Mouse (Mus musculus) urinary bladder, adult 18-20 months (tissue): Measurements from ENCODE around the gene 1700088E04Rik.

Experiments used
- DNase-seq, 2 experiments: peaks; one replicate each; pipeline ENCODE4 v3.0.0; 2022; ENCODE audit warnings: low spot score in 2 of 2, mixed read lengths in 2 of 2

1700088E04Rik gene

DNA sequence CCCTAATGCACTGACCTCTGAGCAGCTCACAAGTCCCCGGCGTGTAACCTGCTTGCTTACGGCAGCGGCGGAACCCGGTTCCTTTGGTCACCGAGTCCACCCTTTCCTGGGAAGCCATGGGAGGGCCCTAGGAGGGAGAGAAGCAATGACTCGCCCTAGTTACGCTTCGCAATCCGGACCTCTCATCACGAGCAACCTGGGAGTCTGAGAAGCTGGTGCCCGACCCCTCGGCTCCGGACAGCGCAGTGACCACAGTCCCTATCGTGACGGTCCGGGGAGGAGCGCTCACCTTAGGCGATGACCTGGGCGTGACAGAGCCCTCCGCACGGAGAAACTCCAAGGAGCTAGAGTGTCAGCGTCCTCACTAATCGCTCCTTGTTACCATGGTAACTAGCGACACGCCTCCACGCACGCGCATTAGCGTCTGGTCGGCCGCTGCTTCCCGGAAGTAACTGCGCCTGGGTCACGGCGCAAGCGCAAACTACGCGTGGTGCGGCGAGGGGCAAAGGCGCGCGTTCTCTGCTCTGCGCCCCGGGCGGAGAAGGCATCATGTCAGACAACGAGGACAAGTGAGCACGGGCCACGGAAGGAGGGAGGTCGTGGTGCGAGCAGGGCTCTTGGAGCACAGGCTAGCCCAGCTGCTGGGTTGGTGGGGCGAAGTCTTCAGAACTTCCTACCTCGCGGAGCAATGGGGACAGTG, at the start of gene 1700088E04Rik, which contains the start of gene Polr2f:
1700088E04Rik (minus strand) TSS at position 388 of the 700 bp plus-strand sequence.
Polr2f (plus strand) TSS at position 144 of the 700 bp plus-strand sequence.
- DNase-seq: peak; percentile 89 to 93

GRCm38 (mm10) chr15:79187819-79188218, 46.8 kb upstream of the 1700088E04Rik start:
- DNase-seq: no peak

DNA sequence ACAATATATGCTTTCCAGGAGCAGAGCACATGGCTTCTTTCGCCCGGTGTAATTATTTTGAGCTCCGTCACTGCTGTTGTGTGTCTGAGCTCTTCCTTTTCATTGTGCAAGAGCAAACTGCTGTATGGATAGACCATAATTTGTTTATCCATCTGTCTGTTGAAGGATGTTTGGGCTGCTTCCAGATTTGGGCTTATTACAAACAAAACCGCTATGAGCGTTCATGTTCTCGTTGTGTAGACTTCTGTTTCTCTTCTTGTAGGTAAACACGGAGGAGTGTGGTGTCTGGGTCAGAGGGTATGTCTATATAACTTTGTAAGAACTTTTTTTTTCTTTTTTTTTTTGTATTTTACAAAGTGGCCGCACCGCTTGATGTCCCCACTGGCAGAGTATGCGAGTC, 44.2 kb upstream of the 1700088E04Rik start:
- DNase-seq: no peak

GRCm38 (mm10) chr15:79176905-79177304, 35.9 kb upstream of the 1700088E04Rik start:
- no peak for DNase-seq

DNA sequence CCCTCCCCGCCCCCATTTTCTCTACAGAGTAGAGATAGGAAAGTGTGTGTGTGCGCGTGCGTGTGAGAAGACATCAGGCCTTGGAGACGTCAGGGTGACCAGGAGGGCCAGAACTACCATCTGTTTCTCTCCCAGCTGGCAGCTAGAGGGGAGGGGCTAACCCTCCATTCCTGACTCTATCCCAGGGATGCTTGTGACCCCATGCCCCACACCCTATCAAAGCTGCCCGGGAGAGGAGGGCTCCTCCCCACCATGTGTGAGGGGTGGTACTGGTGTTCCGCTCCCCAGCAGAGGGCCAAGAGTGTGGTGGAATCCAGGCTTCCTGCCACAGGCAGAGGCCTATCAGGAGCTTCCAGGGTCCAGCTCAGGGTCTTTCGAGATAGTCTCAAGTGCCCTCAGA, 25.7 kb upstream of the 1700088E04Rik start:
- no peak for DNase-seq

DNA sequence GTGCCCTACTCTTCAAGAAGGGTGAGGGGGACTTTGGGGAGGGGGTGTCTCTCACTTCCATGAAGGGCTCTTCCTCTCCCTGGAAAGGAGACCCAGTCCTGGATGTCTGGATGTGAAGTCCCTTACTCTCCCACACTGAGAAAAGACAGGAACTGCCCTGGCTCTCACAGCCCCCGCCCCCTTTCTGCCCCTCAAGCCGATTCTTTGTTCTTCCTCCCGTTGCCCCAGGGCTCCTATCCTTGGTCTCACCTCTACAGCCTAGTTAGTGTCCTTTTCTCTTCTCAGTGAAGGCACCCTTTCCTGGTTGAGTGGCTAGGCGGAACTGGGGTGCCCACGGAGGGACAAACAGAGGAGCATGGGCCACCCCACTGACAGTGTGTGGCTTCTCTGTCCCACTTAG, 24.1 kb upstream of the 1700088E04Rik start, which contains the start of gene Sox10:
Sox10 (minus strand) TSS at position 101 of the 400 bp plus-strand sequence.
- no peak for DNase-seq

- DNase-seq: no peak
Observed at GRCm38 (mm10) chr15:79164251-79164650, 23.2 kb upstream of the 1700088E04Rik start.

DNA sequence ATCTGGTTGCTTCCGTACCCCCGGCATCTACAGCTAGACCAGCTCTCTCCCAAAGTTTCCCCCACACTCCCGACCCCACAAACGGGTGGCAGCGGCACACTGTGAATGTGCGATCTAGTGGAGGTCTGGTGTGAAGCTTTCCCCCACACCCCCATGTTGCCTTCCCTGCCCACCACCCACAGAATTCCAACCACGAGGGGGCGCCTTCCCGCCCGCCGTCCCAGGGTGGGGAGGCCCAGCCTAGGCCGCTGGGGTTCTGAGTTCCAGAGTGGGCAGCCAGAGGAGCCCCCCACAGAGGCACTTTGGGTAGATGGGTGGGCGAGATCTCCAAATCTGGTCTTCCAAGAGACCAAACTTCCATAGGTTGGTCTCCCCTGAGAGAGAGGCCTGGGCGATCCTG, 21.8 kb upstream of the 1700088E04Rik start:
- no peak for DNase-seq

GRCm38 (mm10) chr15:79162301-79162700, 21.2 kb upstream of the 1700088E04Rik start:
- no peak for DNase-seq

DNA sequence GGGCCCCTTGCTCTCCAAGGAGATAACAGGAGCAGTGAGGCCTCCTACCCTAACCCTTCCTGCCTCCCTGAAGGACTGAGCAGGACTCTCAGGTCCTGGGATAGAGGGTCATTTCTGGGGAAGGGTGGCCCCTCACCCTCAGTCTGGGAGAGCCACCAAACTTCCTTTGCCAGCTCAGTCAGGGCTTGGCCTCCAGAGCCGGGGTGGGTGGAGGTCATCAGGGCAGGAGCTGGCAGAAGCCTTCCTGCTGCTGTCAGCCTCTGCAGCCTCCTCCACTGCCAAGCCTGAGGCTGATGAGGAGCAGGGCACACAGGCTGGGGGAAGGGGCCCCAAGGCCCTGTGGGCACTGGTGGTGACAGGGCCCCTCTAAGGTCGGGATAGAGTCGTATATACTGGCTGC, 14.5 kb upstream of the 1700088E04Rik start:
- no peak for DNase-seq

DNA sequence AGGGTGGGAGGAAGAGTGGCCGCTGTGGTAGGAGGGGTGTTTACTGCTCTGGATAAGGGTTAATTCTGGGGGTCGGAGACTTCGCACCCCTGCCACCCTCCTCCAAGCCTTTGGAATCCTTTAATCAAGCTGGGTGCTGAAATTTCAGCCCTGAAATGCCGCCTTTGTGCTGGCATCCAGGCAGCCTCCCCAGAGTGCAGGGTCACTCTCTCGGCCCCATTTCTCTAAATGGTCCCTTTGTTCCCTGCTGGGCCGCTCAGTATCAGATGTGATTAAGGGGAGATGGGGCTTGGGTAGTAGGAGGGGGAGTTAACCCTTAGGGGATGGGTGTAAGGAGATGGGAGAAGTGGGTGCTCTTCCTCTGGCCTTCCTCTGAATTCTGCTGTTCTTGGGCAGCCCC, 11.7 kb upstream of the 1700088E04Rik start:
- no peak for DNase-seq

DNA sequence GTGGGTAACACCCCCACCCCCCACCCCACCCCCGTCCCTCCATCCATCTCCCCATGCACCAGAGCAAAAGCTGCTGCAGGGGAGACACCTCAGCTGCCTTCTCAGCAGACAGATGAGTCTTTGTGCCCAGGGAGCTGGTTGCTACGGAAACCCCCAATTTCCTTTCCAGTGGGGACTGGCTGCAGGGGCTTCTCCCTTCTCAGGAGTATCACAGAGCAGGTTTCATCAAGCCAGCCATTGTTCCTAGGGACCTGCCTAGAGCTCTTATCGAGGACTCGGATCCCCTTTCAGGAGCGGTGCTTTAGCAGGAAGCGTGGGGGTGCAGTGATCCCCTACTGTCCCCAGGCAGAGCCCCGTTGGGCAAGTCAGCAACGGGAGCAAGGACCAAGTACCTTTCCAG, 10.8 kb upstream of the 1700088E04Rik start:
- no peak for DNase-seq

DNA sequence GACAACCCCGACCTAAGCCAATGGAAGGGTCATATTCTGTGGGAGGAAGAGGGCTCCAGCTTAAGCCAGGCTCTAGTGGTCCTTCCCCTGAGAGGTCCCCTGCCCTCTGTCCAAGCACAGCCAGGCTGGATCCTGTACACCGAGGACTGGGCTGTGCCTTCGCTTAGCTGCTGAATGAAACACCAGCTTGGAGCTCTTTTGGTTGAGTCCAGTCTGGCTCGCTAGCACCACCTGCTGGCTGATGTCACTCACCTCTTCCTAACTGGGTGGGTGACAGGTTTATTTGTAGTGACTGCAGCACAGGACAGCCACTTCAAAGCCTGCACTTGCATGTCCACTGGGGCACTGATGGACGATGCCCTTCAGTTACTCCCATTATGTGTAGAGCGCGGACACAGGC, 7.5 kb upstream of the 1700088E04Rik start:
- DNase-seq: peak; percentile 58 to 81

GRCm38 (mm10) chr15:79145522-79145921, 4.5 kb upstream of the 1700088E04Rik start:
- DNase-seq: no peak

GRCm38 (mm10) chr15:79144021-79144420, 3.0 kb upstream of the 1700088E04Rik start:
- DNase-seq: no peak

- no peak for DNase-seq
Observed at GRCm38 (mm10) chr15:79143316-79143715, 2.3 kb upstream of the 1700088E04Rik start.

GRCm38 (mm10) chr15:79141566-79141917, 489 bp upstream of the 1700088E04Rik start:
- no peak for DNase-seq

GRCm38 (mm10) chr15:79139640-79140039, 1.4 kb downstream of the 1700088E04Rik start:
- DNase-seq: no peak

DNA sequence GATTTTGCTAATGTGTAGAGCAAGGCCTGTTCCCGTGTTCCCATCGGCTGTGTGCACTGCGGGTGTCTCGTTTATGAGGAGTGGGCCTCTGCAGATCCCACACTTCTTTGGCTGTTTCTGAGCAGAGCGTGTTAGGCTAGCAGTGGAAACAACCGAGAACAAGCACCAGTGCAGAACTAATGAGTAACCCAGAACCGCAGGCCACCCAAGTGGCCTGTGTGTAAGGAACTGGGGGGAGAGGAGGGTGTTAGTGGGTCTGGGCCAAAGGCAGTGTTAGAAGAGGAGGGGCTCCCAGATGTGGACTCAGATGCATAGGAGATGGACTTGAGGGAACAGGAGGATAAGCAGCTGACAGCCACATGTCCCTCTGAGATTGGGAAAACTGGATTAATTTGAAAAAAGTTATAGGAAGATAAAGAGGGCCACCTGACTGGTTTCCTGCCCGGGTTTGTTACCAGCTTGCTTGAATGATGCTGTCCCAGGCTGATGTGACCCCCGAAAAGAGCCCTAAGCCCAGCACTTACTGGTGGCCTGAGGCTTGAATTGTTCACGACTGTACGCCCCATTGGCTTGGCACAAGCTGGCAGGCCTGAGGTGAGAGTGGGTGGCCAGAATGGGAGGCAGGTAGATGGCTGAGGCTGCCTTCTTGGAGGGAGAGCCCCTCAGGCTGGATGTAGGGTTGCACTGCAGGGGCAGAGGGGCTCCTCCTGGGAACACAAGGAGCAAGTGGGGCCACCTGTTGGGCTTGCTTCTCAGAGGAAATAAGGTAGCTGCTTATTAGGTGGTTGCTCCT, 5.1 kb downstream of the 1700088E04Rik start:
- DNase-seq: no peak

- no peak for DNase-seq
Observed at GRCm38 (mm10) chr15:79135332-79135731, 5.7 kb downstream of the 1700088E04Rik start.

GRCm38 (mm10) chr15:79134496-79135270, 6.4 kb downstream of the 1700088E04Rik start:
- DNase-seq: no peak

DNA sequence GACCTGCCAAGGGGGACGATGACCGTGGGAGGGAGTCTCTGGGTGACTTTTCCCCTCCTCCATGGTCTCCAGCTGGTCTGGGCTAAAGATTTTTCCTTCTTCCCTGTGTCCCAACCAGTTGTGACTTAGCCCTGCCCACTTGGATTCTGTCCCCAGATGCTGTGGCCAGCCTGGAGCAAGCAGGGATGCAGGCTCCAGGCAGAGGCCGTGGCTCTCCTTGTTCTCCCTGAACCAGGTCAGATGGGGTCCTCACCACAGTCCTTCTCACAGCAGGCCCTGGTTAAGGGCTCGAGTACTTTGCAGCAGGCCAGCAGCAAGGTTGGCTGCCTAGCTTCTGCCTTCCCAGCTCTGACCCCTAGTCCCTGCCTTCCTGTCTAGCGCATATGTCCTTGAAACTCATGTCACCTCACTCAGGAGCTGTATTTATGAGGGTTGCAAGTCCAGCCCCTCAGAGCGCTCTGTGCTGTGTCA, 7.8 kb downstream of the 1700088E04Rik start:
- no peak for DNase-seq
